10 mouse cellular contexts compared by ENCODE assay signal in the genomic region with DNA sequence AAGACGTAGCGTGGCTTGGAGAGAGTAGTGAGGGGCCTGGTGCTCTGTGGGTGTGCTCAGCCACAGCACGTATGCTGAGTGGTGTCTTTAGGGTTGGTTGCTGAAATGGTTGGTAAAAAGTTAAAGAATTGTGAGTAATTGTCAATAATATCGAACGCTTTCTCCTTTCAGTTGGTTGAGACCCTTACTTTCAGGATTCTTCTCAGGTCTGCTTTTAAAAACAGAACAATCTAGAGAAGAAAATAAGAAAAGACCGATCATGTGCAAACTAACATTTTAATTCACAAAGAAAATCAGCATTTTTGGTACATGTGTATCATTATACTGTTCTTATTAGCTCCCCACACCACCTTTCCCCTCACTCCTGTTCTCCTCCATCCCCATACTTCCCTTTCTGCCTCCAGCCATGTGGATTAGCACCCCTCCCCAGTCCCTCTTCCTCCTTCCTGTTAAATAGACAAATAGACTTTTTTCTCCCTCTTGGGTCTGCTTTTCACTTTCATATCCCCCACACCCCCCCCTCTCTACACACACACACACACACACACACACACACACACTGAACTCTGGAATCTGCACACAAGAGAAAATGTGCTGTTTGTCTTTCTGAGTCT. TPM values are rescaled to one million over a fixed set of nuclear protein-coding genes. Genes with fewer than 3 reads are reported as not detected.
A peak's percentile ranks its signal among the peaks of the same experiment; 100 is the strongest.
DNase-seq lines count a peak whose midpoint lies in the region; ATAC-seq and TF ChIP-seq lines count a peak whose summit lies in the region.
"Had no signal": no experiment of that assay in that cellular context is flagged by ENCODE, and none has a peak within 500 bp of the region (broad histone marks: within the 10 kb centered on the region; RNA-seq: fewer than 3 reads in every experiment).

No protein-coding gene starts in this region.

- peaks cover 1% of the 10 kb centered on the region for H3K4me1 ChIP-seq in heart, adult 2 months (ENCODE audit: control insufficient read depth, insufficient read depth, low read length)
- peaks cover 33% of the 10 kb centered on the region for H3K4me1 ChIP-seq in liver, embryonic 15.5 days (replicated peaks)

- H3K9me3 ChIP-seq in liver, embryonic 15.5 days (replicated peaks), result no peaks in the 10 kb centered on the region

- no peak for TF ChIP-seq POLR2A in heart, adult 2 months (IDR thresholded peaks at IDR 0.05; ENCODE audit: insufficient read depth, low read depth, low read length)

- 93% methylated on average over 6 of the region's 6 CpGs for WGBS in heart, adult 2 months
- 69% methylated on average over 6 of the region's 6 CpGs for WGBS in liver, embryonic 15.5 days (ENCODE audit: insufficient replicate concordance)

- H3K27ac ChIP-seq in heart, adult 2 months, result no peak overlapping the region
- H3K27ac ChIP-seq in liver, embryonic 15.5 days (replicated peaks), result no peak overlapping the region

- no peak overlapping the region for H3K4me3 ChIP-seq in heart, adult 2 months
- peak overlapping the region; percentile 65 for H3K4me3 ChIP-seq in liver, embryonic 15.5 days (replicated peaks)

- TF ChIP-seq EP300 in heart, adult 2 months (IDR thresholded peaks at IDR 0.05; ENCODE audit: insufficient read depth, low read depth, low read length), result no peak

- peak overlapping the region; percentile 83 for H3K4me2 ChIP-seq in liver, embryonic 15.5 days

- no peaks in the 10 kb centered on the region for H3K79me2 ChIP-seq in heart, adult 2 months (replicated peaks; ENCODE audit: control insufficient read depth, insufficient read depth, low read length)

- H3K9ac ChIP-seq in heart, adult 2 months (ENCODE audit: low read depth, low read length), result no peak overlapping the region
- no peak overlapping the region for H3K9ac ChIP-seq in liver, embryonic 15.5 days

- peak; percentile 93 for DNase-seq in heart, adult 11 months
- DNase-seq in heart, adult 2 months, result no peak
- DNase-seq in 3T3-L1 (ENCODE audit: low read depth, low spot score), result peak; percentile 21
- no peak for DNase-seq in left cerebral cortex, adult 18-20 months (ENCODE audit: low spot score in 2 of 2)
- DNase-seq in ovary, postnatal 10 days (ENCODE audit: low spot score), result no peak
- DNase-seq in right cerebral cortex, adult 2 months (ENCODE audit: low spot score in 2 of 2), result no peak
- DNase-seq: cerebellum, postnatal 36 days had no signal

- H3K27me3 ChIP-seq in heart, adult 2 months (ENCODE audit: control insufficient read depth, insufficient read depth, low read length), result no peaks in the 10 kb centered on the region
- H3K27me3 ChIP-seq in liver, embryonic 15.5 days, result peaks cover 8% of the 10 kb centered on the region; the same call in 1 of the 2 replicates

- TF ChIP-seq CTCF in heart, adult 2 months (IDR thresholded peaks at IDR 0.05), result no peak

- intact Hi-C loops in heart, adult 2 months (cut with DNase I), result no loop called here

- peak; percentile 42 for ATAC-seq in granulocyte monocyte progenitor cell, adult 5-6 weeks (replicated peaks; ENCODE audit: poor library complexity, severe bottlenecking)
- ATAC-seq in liver, embryonic 15.5 days (ENCODE audit: insufficient read depth), result no peak

- H3K36me3 ChIP-seq in heart, adult 2 months (ENCODE audit: control insufficient read depth, insufficient read depth, low read length), result no peaks in the 10 kb centered on the region
- H3K36me3 ChIP-seq in liver, embryonic 15.5 days (replicated peaks), result no peaks in the 10 kb centered on the region

RNA-seq across cellular contexts. Expression of a gene that starts 2.2 kb away (rescaled TPM):
- 1 to 10 TPM; 3.0 to 3.5 TPM for total RNA-seq in heart, adult 2 months (2021)
- polyA plus RNA-seq in heart, adult 2 months (2012; rRNA removed), result 3.6 TPM in 2 replicates
- 12.4 and 34.2 TPM in 2 replicates for total RNA-seq in granulocyte monocyte progenitor cell, adult 5-6 weeks (2014; fragmentation: Nextera tagmentation)
- 12.7 and 23.8 TPM in 2 replicates for total RNA-seq in granulocyte monocyte progenitor cell, adult 5-6 weeks (2017)
- polyA plus RNA-seq in liver, embryonic 15.5 days (2015; fragmentation: Nextera tagmentation; extraction: Ambion mirVana), result 4.7 and 5.1 TPM in 2 replicates
- 10 to 100 TPM; 22.5 to 23.4 TPM for total RNA-seq in left cerebral cortex, adult 18-20 months (2021)

RNA-seq across cellular contexts. Expression of a gene that starts 28.4 kb away (rescaled TPM):
- total RNA-seq in heart, adult 2 months (2021), result not detected
- 0.10 TPM in 1 of 2 replicates, not detected in the other for polyA plus RNA-seq in heart, adult 2 months (2012; rRNA removed)
- total RNA-seq in granulocyte monocyte progenitor cell, adult 5-6 weeks (2014; fragmentation: Nextera tagmentation), result 0.26 TPM in 1 of 2 replicates, not detected in the other
- total RNA-seq in granulocyte monocyte progenitor cell, adult 5-6 weeks (2017), result 0.98 and 2.0 TPM in 2 replicates
- 0.45 and 0.50 TPM in 2 replicates for polyA plus RNA-seq in liver, embryonic 15.5 days (2015; fragmentation: Nextera tagmentation; extraction: Ambion mirVana)
- total RNA-seq in left cerebral cortex, adult 18-20 months (2021), result under 1 TPM in 1 of 2 experiments, not detected in 1; 0.60 TPM
- total RNA-seq: layer of hippocampus, adult 18-20 months had no signal

Comparison
In these comparisons a context has a peak if more than half of its experiments do, and no peak if none do; other contexts are left out.
1. DNase-seq: peak in heart, adult 11 months (single experiment) and 3T3-L1 (single experiment); none in heart, adult 2 months (0 of 2), left cerebral cortex, adult 18-20 months (0 of 2), ovary, postnatal 10 days (single experiment) and right cerebral cortex, adult 2 months (0 of 2).